Mouse (Mus musculus) WW6 (cell line): ENCODE results near the gene Nxn.
A peak's percentile ranks its signal among the peaks of the same experiment; 100 is the strongest.

Source experiments
- DNase-seq: peaks from one replicate; pipeline ENCODE4 v3.0.0-alpha.2; 2013; ENCODE audit warnings: low read depth, low spot score

Nxn gene

GRCm38 (mm10) chr11:76303368-76303767 is 95.6 kb downstream of the Nxn start:
- no peak for DNase-seq

GRCm38 (mm10) chr11:76300862-76301261 is 98.1 kb downstream of the Nxn start:
- DNase-seq = no peak

- no peak for DNase-seq
These were observed 100.4 kb downstream of the Nxn start for GRCm38 (mm10) chr11:76298457-76299000.

- DNase-seq = no peak
These were observed 101.7 kb downstream of the Nxn start for GRCm38 (mm10) chr11:76297252-76297651.

GRCm38 (mm10) chr11:76294836-76295235 is 104.1 kb downstream of the Nxn start:
- no peak for DNase-seq

- DNase-seq = no peak
These were observed 104.9 kb downstream of the Nxn start for GRCm38 (mm10) chr11:76294078-76294477.

- no peak for DNase-seq
These were observed 106.1 kb downstream of the Nxn start for GRCm38 (mm10) chr11:76292831-76293230.

GRCm38 (mm10) chr11:76292398-76292797 is 106.5 kb downstream of the Nxn start:
- no peak for DNase-seq

GRCm38 (mm10) chr11:76291960-76292359 is 107.0 kb downstream of the Nxn start:
- no peak for DNase-seq

GRCm38 (mm10) chr11:76290367-76290766 is 108.6 kb downstream of the Nxn start:
- no peak for DNase-seq

- no peak for DNase-seq
These were observed 110.3 kb downstream of the Nxn start for GRCm38 (mm10) chr11:76288645-76289044.

GRCm38 (mm10) chr11:76287301-76287700 is 111.6 kb downstream of the Nxn start:
- peak; percentile 90 for DNase-seq

GRCm38 (mm10) chr11:76286534-76287126 is 112.3 kb downstream of the Nxn start:
- no peak for DNase-seq

- no peak for DNase-seq
These were observed 113.4 kb downstream of the Nxn start for GRCm38 (mm10) chr11:76285431-76286075.

- no peak for DNase-seq
These were observed 115.1 kb downstream of the Nxn start for GRCm38 (mm10) chr11:76283841-76284240.

GRCm38 (mm10) chr11:76279971-76280370 is 119.0 kb downstream of the Nxn start:
- DNase-seq = no peak

GRCm38 (mm10) chr11:76278960-76279852 is 119.7 kb downstream of the Nxn start:
- no peak for DNase-seq

- no peak for DNase-seq
These were observed 126.5 kb downstream of the Nxn start for GRCm38 (mm10) chr11:76272440-76272839.

GRCm38 (mm10) chr11:76268521-76269065 is 130.3 kb downstream of the Nxn start:
- DNase-seq = no peak

- DNase-seq = no peak
These were observed 130.9 kb downstream of the Nxn start for GRCm38 (mm10) chr11:76268001-76268459.

GRCm38 (mm10) chr11:76267550-76267949 is 131.4 kb downstream of the Nxn start:
- no peak for DNase-seq
